Mouse (Mus musculus) CD8-positive naive resting alpha-beta T cell, adult 2 months (primary cell): ENCODE measurements around the gene Lyst.
"Not testable (repeated sequence)": the region's sequence is repeated elsewhere in the genome, so short reads cannot be mapped to it uniquely, and the experiment has no call there.

ENCODE experiments used
- DNase-seq, 2 experiments: peaks; one replicate each; pipeline ENCODE4 v3.0.0; 2022; ENCODE audit warnings: low read depth in 2 of 2, low spot score in 2 of 2

The Lyst gene

DNA sequence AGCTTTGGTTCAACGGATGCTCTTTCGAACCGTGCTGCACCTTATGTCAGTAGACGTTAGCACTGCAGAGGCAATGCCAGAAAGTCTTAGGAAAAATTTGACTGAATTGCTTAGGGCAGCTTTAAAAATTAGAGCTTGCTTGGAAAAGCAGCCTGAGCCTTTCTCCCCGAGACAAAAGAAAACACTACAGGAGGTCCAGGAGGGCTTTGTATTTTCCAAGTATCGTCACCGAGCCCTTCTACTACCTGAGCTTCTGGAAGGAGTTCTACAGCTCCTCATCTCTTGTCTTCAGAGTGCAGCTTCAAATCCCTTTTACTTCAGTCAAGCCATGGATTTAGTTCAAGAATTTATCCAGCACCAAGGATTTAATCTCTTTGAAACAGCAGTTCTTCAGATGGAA, 44.5 kb downstream of the Lyst start:
- DNase-seq: no peak

GRCm38 (mm10) chr13:13635224-13635623, 45.0 kb downstream of the Lyst start:
- DNase-seq: no peak

DNA sequence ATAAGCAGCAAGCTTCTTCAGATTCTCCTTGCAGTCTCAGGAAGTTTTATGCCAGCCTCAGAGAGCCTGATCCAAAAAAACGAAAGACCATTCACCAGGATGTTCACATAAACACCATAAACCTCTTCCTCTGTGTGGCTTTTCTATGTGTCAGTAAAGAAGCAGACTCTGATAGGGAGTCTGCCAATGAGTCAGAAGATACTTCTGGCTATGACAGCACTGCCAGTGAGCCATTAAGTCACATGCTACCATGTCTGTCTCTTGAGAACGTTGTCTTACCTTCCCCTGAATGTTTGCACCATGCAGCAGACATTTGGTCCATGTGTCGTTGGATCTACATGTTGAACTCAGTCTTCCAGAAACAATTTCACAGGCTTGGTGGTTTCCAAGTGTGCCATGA, 47.4 kb downstream of the Lyst start:
- DNase-seq: no peak

DNA sequence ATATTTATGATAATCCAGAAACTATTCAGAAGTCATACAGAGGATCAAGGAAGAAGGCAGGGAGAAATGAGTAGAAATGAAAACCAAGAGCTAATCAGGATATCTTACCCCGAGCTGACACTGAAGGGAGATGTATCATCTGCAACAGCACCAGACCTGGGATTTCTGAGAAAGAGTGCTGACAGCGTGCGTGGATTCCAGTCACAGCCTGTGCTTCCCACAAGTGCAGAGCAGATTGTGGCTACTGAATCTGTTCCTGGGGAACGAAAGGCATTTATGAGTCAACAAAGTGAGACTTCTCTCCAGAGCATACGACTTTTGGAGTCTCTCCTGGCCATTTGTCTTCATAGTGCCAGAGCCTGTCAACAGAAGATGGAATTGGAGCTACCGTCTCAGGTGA, 47.8 kb downstream of the Lyst start:
- DNase-seq: no peak

GRCm38 (mm10) chr13:13638725-13639124, 48.5 kb downstream of the Lyst start:
- DNase-seq: no peak

- DNase-seq: no peak
Measured at GRCm38 (mm10) chr13:13647296-13647695, 57.1 kb downstream of the Lyst start.

- no peak for DNase-seq
Measured at GRCm38 (mm10) chr13:13655453-13655852, 65.3 kb downstream of the Lyst start.

- not testable (repeated sequence) for DNase-seq
Measured at GRCm38 (mm10) chr13:13666103-13666502, 75.9 kb downstream of the Lyst start.

DNA sequence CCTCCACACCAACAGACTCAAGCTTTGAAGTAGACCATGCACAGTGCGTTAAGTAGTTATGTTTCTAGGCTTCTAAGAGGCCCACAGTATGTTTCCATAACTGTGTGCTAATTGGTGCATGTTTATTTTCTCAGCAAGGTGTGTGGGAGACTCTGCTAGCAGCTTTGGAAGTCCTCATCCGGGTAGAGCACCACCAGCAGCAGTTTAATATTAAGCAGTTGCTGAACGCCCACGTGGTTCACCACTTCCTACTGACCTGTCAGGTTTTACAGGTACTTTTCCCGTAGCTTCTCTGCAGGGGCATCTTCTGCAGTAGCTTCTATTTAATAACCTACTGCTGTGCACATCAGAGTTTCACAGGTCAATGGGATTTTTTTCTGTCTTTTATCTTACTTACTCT, 80.5 kb downstream of the Lyst start:
- no peak for DNase-seq

DNA sequence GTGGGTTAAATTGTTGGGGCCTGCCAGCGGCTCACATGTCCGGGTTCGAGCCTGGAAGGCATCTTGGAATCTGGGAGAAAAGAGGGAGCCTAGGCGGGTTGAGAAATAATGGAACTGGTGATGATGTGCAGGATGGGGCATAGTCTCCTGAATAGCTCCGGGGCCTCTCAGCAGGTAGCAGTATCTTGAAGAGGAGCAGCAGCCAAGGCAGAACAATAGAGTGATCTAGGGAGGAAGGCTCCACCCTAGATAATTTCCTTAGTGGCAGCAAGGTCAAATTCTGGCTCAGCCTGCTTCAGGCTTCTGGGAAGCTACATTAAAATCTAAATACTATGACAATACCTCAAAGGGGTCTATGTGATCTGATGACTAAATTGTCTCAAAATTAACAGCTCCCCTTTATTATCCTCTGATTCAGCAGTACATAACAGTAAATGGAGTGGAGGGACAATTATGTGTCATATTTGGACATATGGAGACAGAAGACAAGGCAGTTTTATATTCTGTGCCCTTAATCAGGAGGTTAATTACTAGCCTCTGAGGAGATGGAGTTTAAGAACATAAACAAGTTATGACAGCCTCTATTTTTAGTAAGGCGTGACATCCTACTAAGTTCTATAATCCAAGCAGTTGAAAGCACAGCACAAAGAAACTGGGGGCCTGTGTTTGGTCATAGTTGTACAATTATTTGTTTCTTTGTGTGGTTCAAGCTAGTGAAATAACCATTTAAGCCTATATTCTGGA, 81.6 kb downstream of the Lyst start:
- no peak for DNase-seq

- DNase-seq: no peak
Measured at GRCm38 (mm10) chr13:13674669-13675343, 84.6 kb downstream of the Lyst start.

GRCm38 (mm10) chr13:13677871-13678270, 87.7 kb downstream of the Lyst start:
- DNase-seq: no peak

DNA sequence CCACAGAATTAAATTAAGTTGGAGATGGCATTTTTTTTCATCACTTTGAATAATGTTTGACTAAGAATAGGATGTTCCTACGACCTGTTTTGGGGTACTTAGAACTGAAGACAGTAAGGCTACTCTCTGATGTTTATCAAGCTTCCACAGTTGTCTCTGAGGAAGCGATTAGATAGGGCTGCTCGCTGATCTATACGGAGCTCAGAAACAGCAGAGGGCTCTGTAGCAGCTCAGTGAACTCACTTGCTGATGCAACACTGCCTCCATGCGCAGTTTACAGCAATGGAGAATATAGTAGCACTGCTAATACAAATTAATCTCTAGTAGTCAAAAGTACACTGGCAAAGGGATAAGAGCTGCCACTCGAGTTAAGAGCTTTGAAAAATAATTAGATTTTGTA, 91.4 kb downstream of the Lyst start:
- DNase-seq: no peak

DNA sequence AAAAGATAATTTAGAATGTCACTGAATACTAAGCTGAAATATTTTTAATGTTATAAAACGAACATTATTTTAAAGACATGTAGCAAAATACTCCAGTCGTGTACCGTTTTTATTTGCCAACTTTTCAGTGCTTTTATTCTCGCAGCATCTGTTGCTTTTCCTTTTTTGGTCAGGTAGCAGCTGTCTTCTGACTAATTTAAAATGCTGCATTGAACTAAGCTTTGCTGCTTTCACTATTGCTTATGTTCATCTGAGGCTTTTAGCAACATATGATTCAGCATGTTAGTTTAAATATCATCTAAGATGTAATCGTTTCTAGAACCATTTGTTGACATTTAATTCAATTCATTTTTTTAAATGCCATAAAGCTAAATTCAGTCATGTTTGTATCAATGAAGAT, 113.3 kb downstream of the Lyst start:
- DNase-seq: no peak

GRCm38 (mm10) chr13:13721435-13721834, 131.2 kb downstream of the Lyst start:
- not testable (repeated sequence) for DNase-seq

- no peak for DNase-seq
Measured at GRCm38 (mm10) chr13:13723293-13723692, 133.1 kb downstream of the Lyst start.

DNA sequence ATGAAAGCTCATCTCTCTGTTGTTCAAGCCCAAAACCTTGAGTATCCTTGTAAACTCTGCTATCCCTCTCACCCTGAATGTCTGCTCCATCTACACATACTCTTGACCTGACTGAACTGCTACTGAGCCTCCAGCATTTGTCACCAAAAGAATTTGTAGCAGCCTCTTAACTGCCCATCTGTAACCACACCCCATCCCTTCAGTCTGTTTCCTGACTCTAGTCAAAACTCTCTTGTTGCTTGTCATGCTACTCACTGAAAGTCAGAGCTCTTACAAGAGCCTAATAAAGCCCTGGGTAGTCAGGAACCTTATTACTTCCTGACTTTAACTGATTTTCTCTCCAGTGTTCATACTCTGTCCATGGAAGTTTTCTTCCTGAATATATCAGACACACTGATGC, 133.6 kb downstream of the Lyst start:
- DNase-seq: no peak

GRCm38 (mm10) chr13:13739232-13739631, 149.0 kb downstream of the Lyst start:
- DNase-seq: no peak

DNA sequence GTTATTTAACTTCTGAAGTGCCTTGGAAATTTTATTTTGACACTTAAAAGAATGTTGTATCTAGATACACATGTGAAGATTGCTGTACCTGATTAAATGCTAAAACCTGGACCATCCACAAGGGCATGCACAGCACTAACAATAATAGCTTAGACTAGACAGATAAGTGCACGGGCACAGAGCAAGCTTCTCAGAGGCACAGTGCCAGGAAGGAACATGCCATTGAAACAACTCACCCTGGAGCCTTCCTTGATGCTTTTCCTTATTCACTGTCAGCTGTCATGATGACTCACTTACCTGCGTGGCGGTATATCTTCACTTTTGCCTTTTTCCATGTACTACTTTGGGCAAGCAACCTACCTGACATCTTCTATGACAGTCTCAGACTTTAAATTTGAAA, 155.7 kb downstream of the Lyst start:
- no peak for DNase-seq

GRCm38 (mm10) chr13:13775778-13776494, 185.7 kb downstream of the Lyst start:
- no peak for DNase-seq

GRCm38 (mm10) chr13:13777052-13777451, 186.9 kb downstream of the Lyst start:
- DNase-seq: no peak

DNA sequence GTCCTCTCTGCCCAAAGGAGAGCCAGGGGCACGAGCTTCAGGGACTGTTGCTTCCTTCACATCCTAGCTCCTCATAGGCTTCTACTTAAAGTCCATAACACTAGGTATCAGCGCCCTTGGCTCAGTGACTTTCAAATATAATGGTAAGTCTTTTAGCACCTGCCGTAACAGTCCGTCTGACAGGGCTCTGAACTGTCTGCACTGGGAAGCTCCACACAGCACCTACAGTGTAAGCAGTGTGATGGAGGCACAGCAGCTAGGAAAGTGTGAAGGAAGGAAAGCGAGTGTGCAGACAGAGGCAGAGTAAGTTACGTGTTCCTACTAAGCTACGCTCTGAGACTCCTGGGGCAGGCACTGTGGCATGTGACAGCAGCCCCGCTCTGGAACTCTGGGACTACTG, 187.5 kb downstream of the Lyst start:
- no peak for DNase-seq
